Mouse (Mus musculus): Measurements from ENCODE around the gene Lalba. TPM values are rescaled to one million over a fixed set of nuclear protein-coding genes. Genes with fewer than 3 reads are reported as not detected.

Gene Lalba
- total and polyA plus RNA-seq, 3 experiments = not detected

GRCm38 (mm10) chr15:98504514-98504913 lies 22.0 kb upstream of the Lalba start:
- H3K9ac ChIP-seq (ENCODE audit: insufficient read depth, low read depth) = no peak overlapping the region
- no peaks in the 10 kb centered on the region for H3K36me3 ChIP-seq (replicated peaks in 1 of 2; ENCODE audit: control insufficient read depth in 1 of 2, insufficient read depth in 1 of 2, low read length in 1 of 2)
- in situ Hi-C loops (cut with MboI; ENCODE audit: low pct_ligation_motif_present, low pct_unique_long_range_greater_than_20kb, low sequenced_read_pairs) = loop anchor here (10.0 kb wide), 1 partner anchor 320 kb away; no protein-coding TSS in a partner anchor
- H3K4me2 ChIP-seq (ENCODE audit: insufficient read depth, low read depth, poor library complexity, severe bottlenecking) = peak overlapping the region; percentile 51; the same call in 1 of the 2 replicates
- no peak overlapping the region for H3K4me3 ChIP-seq (replicated peaks in 1 of 3; ENCODE audit: low read depth in 2 of 3, low read length in 2 of 3, poor library complexity in 1 of 3)
- H3K27ac ChIP-seq (ENCODE audit: insufficient read depth, low read depth) = no peak overlapping the region
- TF ChIP-seq MAFK (IDR thresholded peaks at IDR 0.05; ENCODE audit: insufficient replicate concordance, low read length) (no peak), SIN3A (IDR thresholded peaks at IDR 0.05; ENCODE audit: low read length) (0 out of 2 replicates have a peak, but pooled peaks have one; percentile 45), PAX5 (IDR thresholded peaks at IDR 0.05; ENCODE audit: low read length) (no peak), ZC3H11A (IDR thresholded peaks at IDR 0.05; ENCODE audit: low read depth, low read length) (peak; percentile 32; the same call in 1 of the 2 replicates), KAT2A (IDR thresholded peaks at IDR 0.05; ENCODE audit: insufficient replicate concordance, low read length) (no peak), ZMIZ1 (IDR thresholded peaks at IDR 0.05; ENCODE audit: low read depth, low read length) (no peak), USF2 (conservative IDR thresholded peaks at IDR 0.05; ENCODE audit: low read depth, low read length) (no peak), JUND (conservative IDR thresholded peaks at IDR 0.05; ENCODE audit: low read depth, low read length) (no peak), POLR2A (IDR thresholded peaks at IDR 0.05; ENCODE audit: low read depth, low read length) (no peak), CHD2 (IDR thresholded peaks at IDR 0.05; ENCODE audit: low read length) (no peak), ELF1 (IDR thresholded peaks at IDR 0.05; ENCODE audit: low read depth, low read length) (peak; percentile 19; the same call in 1 of the 2 replicates), MYC (IDR thresholded peaks at IDR 0.05; ENCODE audit: low read depth, low read length) (peak; percentile 46; the same call in 1 of the 2 replicates), ZKSCAN1 (IDR thresholded peaks at IDR 0.05; ENCODE audit: borderline replicate concordance, low read depth, low read length) (no peak), TBP (conservative IDR thresholded peaks at IDR 0.05; ENCODE audit: low read depth, low read length) (no peak), BHLHE40 (IDR thresholded peaks at IDR 0.05; ENCODE audit: low read depth, low read length) (no peak; the same call in 1 of the 2 replicates), MAX (IDR thresholded peaks at IDR 0.05; ENCODE audit: low read length) (peak; percentile 39; the same call in 1 of the 2 replicates), POLR2AphosphoS2 (IDR thresholded peaks at IDR 0.05; ENCODE audit: low read depth, low read length) (no peak), MAZ (IDR thresholded peaks at IDR 0.05; ENCODE audit: low read depth, low read length) (no peak), RCOR1 (conservative IDR thresholded peaks at IDR 0.05; ENCODE audit: low read depth, low read length) (no peak), E2F4 (IDR thresholded peaks at IDR 0.05; ENCODE audit: insufficient replicate concordance, low read depth, low read length) (no peak), EP300 (IDR thresholded peaks at IDR 0.05; ENCODE audit: low read length) (no peak), RAD21 (IDR thresholded peaks at IDR 0.05; ENCODE audit: low read depth, low read length) (peak; percentile 95), CTCF (conservative IDR thresholded peaks at IDR 0.05 in 1 of 2, IDR thresholded peaks at IDR 0.05 in 1 of 2; ENCODE audit: low read depth in 2 of 2, low read length in 2 of 2) (peak; percentile 89 to 95), NELFE (IDR thresholded peaks at IDR 0.05; ENCODE audit: low read depth, low read length) (peak; percentile 41; the same call in 1 of the 2 replicates), CHD1 (IDR thresholded peaks at IDR 0.05; ENCODE audit: low read depth, low read length) (no peak), IRF4 (IDR thresholded peaks at IDR 0.05; ENCODE audit: low read depth, low read length) (peak; percentile 38; the same call in 1 of the 2 replicates), NRF1 (IDR thresholded peaks at IDR 0.05; ENCODE audit: low read depth, low read length) (0 out of 2 replicates have a peak, but pooled peaks have one; percentile 17), SMC3 (IDR thresholded peaks at IDR 0.05; ENCODE audit: low read depth, low read length) (peak; percentile 81), ETS1 (conservative IDR thresholded peaks at IDR 0.05; ENCODE audit: low read depth, low read length) (no peak), TCF12 (IDR thresholded peaks at IDR 0.05; ENCODE audit: low read depth, low read length) (no peak), JUN (IDR thresholded peaks at IDR 0.05; ENCODE audit: insufficient read depth, low read depth, low read length) (no peak), USF1 (IDR thresholded peaks at IDR 0.05; ENCODE audit: low read depth, low read length) (peak; percentile 12; the same call in 1 of the 2 replicates)
- H3K9me3 ChIP-seq (replicated peaks; ENCODE audit: low read length) = peaks cover 2% of the 10 kb centered on the region
- peaks cover 5 to 12% of the 10 kb centered on the region in 2 experiments for H3K4me1 ChIP-seq (ENCODE audit: control insufficient read depth in 1 of 2, insufficient read depth in 2 of 2)
- DNase-seq (ENCODE audit: extremely low read depth) = peak; percentile 92
- dilution Hi-C loops (cut with MboI; ENCODE audit: extremely low pct_ligation_motif_present, extremely low pct_unique_long_range_greater_than_20kb, low sequenced_read_pairs) = no loop called here
- no peaks in the 10 kb centered on the region for H3K79me2 ChIP-seq (replicated peaks; ENCODE audit: control insufficient read depth, extremely low read depth, insufficient read depth, poor library complexity, severe bottlenecking)
- H3K27me3 ChIP-seq (replicated peaks) = peaks cover 4% of the 10 kb centered on the region

All from CH12.LX (cell line).